Mouse (Mus musculus) midbrain, embryonic 12.5 days (tissue): ENCODE measurements around the gene Plcb3. TPM values are rescaled to one million over a fixed set of nuclear protein-coding genes. Genes with fewer than 3 reads are reported as not detected.

Experiments used
- ATAC-seq: fragments of 200-750 bp; cut with Nextera tagmentation; 2 replicates; pipeline ENCODE4 v1.8.0; 2017; ENCODE audit warnings: low read depth, moderate TSS enrichment, moderate library complexity; ENCODE audit not compliant: low FRiP score
- H3K27ac ChIP-seq: fragments of 300-500 bp; sonication (generic); replicated peaks from 2 replicates; pipeline ENCODE4 v1.5.1; 2016; ENCODE audit warnings: mild to moderate bottlenecking
- H3K27me3 ChIP-seq: fragments of 300-500 bp; sonication (generic); 2 replicates; pipeline ENCODE4 v1.6.1; 2016; ENCODE audit warnings: mild to moderate bottlenecking
- H3K36me3 ChIP-seq: fragments of 300-500 bp; sonication (generic); 2 replicates; pipeline ENCODE4 v1.6.1; 2016
- H3K4me1 ChIP-seq: fragments of 300-500 bp; sonication (generic); 2 replicates; pipeline ENCODE4 v1.6.1; 2016
- H3K4me2 ChIP-seq: fragments of 300-500 bp; sonication (generic); replicated peaks from 2 replicates; pipeline ENCODE4 v1.6.1; 2016; ENCODE audit warnings: mild to moderate bottlenecking, moderate library complexity
- H3K4me3 ChIP-seq: fragments of 300-500 bp; sonication (generic); 2 replicates; pipeline ENCODE4 v1.5.1; 2016; ENCODE audit warnings: mild to moderate bottlenecking
- H3K9ac ChIP-seq: fragments of 300-500 bp; sonication (generic); replicated peaks from 2 replicates; pipeline ENCODE4 v1.6.1; 2016; ENCODE audit warnings: mild to moderate bottlenecking, moderate library complexity
- H3K9me3 ChIP-seq: fragments of 300-500 bp; sonication (generic); 2 replicates; pipeline ENCODE4 v1.6.1; 2016; ENCODE audit warnings: mild to moderate bottlenecking
- WGBS: fragments of 180-500 bp; shearing (Covaris S2); methylation state at CpG from one replicate; pipeline ENCODE4 v1.1.7; 2016; 5-methylcytosine and 5-hydroxymethylcytosine counted together
- microRNA-seq: library from miRNA; unstranded; fragments of <30 nt; microRNA quantifications from one replicate; pipeline ENCODE4, GENCODE M21; 2017
- polyA plus RNA-seq: library from polyadenylated mRNA; unstranded; fragments of >200 nt; fragmentation: Nextera tagmentation; extraction: Ambion mirVana; gene quantifications from 2 replicates; pipeline ENCODE4 v1.2.1, GENCODE M21; 2016

The Plcb3 gene
- polyA plus RNA-seq, 1 experiment from 2014 or later, result 22.5 TPM

GRCm38 (mm10) chr19:6909507-6910289 lies 66.6 kb downstream of the Plcb3 start, which contains the start of the genes Trmt112 and Prdx5:
Trmt112 (plus strand) TSS chr19:6909698.
Prdx5 (minus strand) TSS chr19:6910106.
- H3K9me3 ChIP-seq, result no peaks in the 10 kb centered on the region
- ATAC-seq, result peak; percentile 90
- H3K27me3 ChIP-seq, result no peaks in the 10 kb centered on the region
- H3K9ac ChIP-seq, result peak within 1 kb of the TSS; percentile 79
- WGBS, result 0% methylated on average over 65 of the region's 65 CpGs
- H3K27ac ChIP-seq, result peak within 1 kb of the TSS; percentile 96
- peak within 1 kb of the TSS; percentile 88 for H3K4me2 ChIP-seq
- peaks cover 28% of the 10 kb centered on the region for H3K4me1 ChIP-seq
- H3K36me3 ChIP-seq, result peaks cover 57% of the 10 kb centered on the region
- peak within 1 kb of the TSS; percentile 60 for H3K4me3 ChIP-seq

DNA sequence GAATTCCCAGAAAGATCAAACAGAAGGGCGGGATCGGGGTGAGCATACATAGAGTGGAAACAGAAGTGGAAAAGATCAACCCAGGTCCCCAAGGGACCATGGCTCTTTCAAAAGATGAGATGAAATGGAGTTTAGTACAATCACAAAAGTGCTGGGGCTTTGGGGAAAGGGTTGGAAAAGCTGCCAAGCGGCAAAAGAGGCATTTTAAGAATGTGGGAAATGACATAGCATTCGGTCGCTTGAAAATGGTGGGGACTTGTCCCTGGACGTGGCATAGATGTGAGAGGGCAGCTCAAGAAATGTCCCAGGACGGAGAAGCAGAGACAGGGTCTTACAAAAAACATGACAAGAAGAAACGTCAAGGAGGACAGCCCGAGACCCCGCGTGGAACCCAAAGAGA lies 67.2 kb downstream of the Plcb3 start:
- 13% methylated on average over 11 of the region's 11 CpGs for WGBS
- Histone ChIP-seq H3K36me3 (peaks cover 54% of the 10 kb centered on the region), H3K4me1 (peaks cover 28% of the 10 kb centered on the region), H3K4me2 (peak overlapping the region; percentile 88), H3K9ac (peak overlapping the region; percentile 79), H3K27ac (peak overlapping the region; percentile 96), H3K9me3 (no peaks in the 10 kb centered on the region), H3K27me3 (no peaks in the 10 kb centered on the region), H3K4me3 (peak overlapping the region; percentile 60)
- ATAC-seq, result no peak

DNA sequence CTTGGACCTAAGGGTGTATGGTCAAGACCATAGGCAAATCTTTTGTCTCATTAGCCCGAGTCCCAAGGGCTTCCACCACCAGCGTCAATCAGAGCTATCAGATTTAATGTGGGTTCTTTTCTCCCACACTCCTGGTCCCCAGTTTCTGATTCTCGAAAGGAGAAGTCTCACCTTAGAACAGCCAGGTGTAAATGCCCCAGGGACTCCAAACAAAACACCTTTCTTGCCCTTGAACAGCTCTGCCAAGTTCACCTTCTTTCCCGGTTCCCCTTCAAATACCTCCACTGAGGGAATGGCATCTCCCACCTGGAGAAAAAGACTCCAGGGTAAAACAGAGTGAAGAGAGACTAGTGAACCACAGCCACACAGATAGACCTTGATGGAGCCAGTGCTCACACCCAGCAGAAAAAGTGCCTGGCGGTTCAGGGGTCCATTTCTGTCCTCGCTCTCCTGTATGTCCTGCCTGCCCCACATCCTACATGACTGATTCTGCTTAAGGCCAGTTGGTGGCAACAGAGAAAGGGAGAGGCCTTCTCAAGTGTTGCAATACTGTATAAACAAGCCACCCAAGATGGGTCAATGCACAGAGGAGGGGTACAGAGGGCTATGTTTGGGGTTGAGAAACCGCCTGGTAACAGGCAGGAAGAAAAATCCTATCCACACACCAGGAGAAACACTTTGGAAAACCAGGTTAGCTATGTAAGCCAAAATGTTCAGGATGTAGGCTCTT lies 68.3 kb downstream of the Plcb3 start:
- H3K27me3 ChIP-seq, result no peaks in the 10 kb centered on the region
- ATAC-seq, result no peak
- no peak overlapping the region for H3K27ac ChIP-seq
- peaks cover 28% of the 10 kb centered on the region for H3K4me1 ChIP-seq
- peak overlapping the region; percentile 88 for H3K4me2 ChIP-seq
- peak overlapping the region; percentile 28; the same call in 1 of the 2 replicates for H3K9ac ChIP-seq
- H3K36me3 ChIP-seq, result peaks cover 43% of the 10 kb centered on the region
- 88% methylated on average over 7 of the region's 7 CpGs for WGBS
- H3K9me3 ChIP-seq, result no peaks in the 10 kb centered on the region
- H3K4me3 ChIP-seq, result peak overlapping the region; percentile 60

- Histone ChIP-seq H3K9ac (no peak overlapping the region), H3K9me3 (no peaks in the 10 kb centered on the region), H3K4me2 (no peak overlapping the region), H3K4me1 (peaks cover 28% of the 10 kb centered on the region), H3K27ac (no peak overlapping the region), H3K36me3 (peaks cover 35% of the 10 kb centered on the region), H3K27me3 (no peaks in the 10 kb centered on the region), H3K4me3 (no peak overlapping the region)
- WGBS, result 90% methylated on average over 8 of the region's 8 CpGs
- ATAC-seq, result no peak
These were observed 69.2 kb downstream of the Plcb3 start for GRCm38 (mm10) chr19:6907094-6907493.

DNA sequence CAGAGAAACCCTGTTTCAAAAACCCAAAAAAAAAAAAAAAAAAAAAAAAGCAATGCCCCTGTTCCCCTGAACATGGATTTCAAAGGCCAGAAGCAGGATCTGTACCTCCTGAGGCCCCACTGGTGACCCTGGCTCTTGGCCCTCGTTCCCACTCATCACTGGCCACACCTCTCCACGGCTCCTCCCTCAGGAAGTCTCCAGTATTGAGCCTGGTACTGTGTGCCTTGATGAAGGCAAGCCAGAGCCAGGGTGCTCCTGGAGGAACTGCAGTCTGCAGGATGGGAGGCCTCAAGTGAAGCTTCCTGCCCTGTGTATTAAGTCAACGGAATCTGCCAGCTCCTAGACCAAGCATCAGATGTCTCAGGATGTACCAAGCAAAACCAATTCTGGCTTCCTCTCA lies 70.1 kb downstream of the Plcb3 start:
- no peak overlapping the region for H3K9ac ChIP-seq
- no peak overlapping the region for H3K27ac ChIP-seq
- H3K36me3 ChIP-seq, result peaks cover 26% of the 10 kb centered on the region
- peaks cover 24% of the 10 kb centered on the region for H3K4me1 ChIP-seq
- H3K4me2 ChIP-seq, result no peak overlapping the region
- H3K9me3 ChIP-seq, result no peaks in the 10 kb centered on the region
- H3K27me3 ChIP-seq, result no peaks in the 10 kb centered on the region
- WGBS, result 87% methylated on average over 3 of the region's 3 CpGs
- no peak for ATAC-seq
- H3K4me3 ChIP-seq, result no peak overlapping the region

- Histone ChIP-seq H3K4me3 (no peak overlapping the region), H3K4me1 (peaks cover 20% of the 10 kb centered on the region), H3K36me3 (peaks cover 23% of the 10 kb centered on the region), H3K9me3 (no peaks in the 10 kb centered on the region), H3K4me2 (no peak overlapping the region), H3K27me3 (no peaks in the 10 kb centered on the region), H3K9ac (no peak overlapping the region), H3K27ac (no peak overlapping the region)
- ATAC-seq, result no peak
- WGBS, result 96% methylated on average over 11 of the region's 11 CpGs
These were observed 70.6 kb downstream of the Plcb3 start for GRCm38 (mm10) chr19:6905498-6906159.

DNA sequence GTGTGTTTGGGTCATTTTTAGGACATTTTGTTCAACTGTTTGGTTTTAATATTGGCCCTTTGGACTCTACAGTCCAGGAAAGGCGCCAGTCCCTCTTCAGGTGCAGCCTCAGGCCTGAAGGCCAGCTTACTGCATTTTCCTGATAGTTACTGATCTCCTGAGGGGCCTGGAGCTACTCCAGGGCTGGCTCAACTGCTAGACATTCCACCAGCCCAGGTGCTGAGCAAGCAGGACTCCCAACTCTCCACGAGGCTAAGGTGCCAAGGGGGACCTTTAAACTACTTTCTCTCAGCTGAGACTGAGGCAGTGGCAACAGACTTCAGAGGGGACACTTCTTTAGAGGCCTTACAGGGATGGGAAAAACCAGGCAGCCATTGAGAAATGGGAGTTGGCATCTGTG lies 71.4 kb downstream of the Plcb3 start:
- no peak overlapping the region for H3K27ac ChIP-seq
- no peak overlapping the region for H3K4me2 ChIP-seq
- WGBS, result 85% methylated on average over 2 of the region's 2 CpGs

DNA sequence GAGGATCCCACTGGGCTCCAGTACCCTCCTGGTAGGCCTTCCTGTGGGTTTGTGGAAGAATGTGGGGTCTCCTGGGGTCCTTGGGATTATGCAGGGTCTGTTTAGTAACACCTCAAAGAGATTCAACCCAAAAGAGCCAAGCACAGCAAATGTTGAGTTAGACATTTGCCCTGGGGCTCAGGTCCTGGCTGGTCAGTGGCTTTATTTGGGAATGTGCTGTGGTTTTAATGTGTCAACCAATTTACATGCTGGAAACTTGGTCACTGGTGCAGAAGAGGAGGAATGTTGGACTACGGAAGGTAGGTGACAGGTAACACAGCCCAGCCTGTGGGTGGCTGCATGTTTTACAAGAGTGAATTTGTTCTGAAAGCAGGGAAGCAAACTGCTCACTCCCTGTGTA lies 73.2 kb downstream of the Plcb3 start:
- Histone ChIP-seq H3K4me1 (peaks cover 5% of the 10 kb centered on the region), H3K36me3 (peaks cover 23% of the 10 kb centered on the region), H3K4me2 (no peak overlapping the region), H3K27ac (no peak overlapping the region), H3K4me3 (no peak overlapping the region), H3K9ac (no peak overlapping the region), H3K9me3 (no peaks in the 10 kb centered on the region), H3K27me3 (no peaks in the 10 kb centered on the region)
- no peak for ATAC-seq
- WGBS, result 90% methylated on average over 1 of the region's 1 CpGs

More for the DNA sequence above, 71.4 kb downstream of the Plcb3 start:
- no peaks in the 10 kb centered on the region for H3K27me3 ChIP-seq
- H3K4me3 ChIP-seq, result no peak overlapping the region
- H3K36me3 ChIP-seq, result peaks cover 23% of the 10 kb centered on the region
- no peak overlapping the region for H3K9ac ChIP-seq
- H3K9me3 ChIP-seq, result no peaks in the 10 kb centered on the region
- no peak for ATAC-seq
- peaks cover 17% of the 10 kb centered on the region for H3K4me1 ChIP-seq

Small RNA genes within 50 kb of the gene (microRNA-seq; reads per million reads assigned to microRNA genes)
- 1.9 reads per million for gene Mir6990

Other genes starting within 250 kb of the Plcb3 start
- gene Rps6ka4, start 135.8 kb downstream of the Plcb3 start, polyA plus RNA-seq, result 7.9 and 10.8 TPM in 2 replicates
- gene Ccdc88b, start 118.3 kb downstream of the Plcb3 start, polyA plus RNA-seq, result 0.69 and 1.1 TPM in 2 replicates
- 129 and 139 TPM in 2 replicates for gene Trmt112, start 66.8 kb downstream of the Plcb3 start, polyA plus RNA-seq
- 172 and 191 TPM in 2 replicates for gene Prdx5, start 66.4 kb downstream of the Plcb3 start, polyA plus RNA-seq
- gene Esrra, start 54.7 kb downstream of the Plcb3 start, polyA plus RNA-seq, result 13.9 and 14.3 TPM in 2 replicates
- gene Catsperz, start 51.1 kb downstream of the Plcb3 start, polyA plus RNA-seq, result 0.68 and 0.97 TPM in 2 replicates
- 0.19 and 0.52 TPM in 2 replicates for gene Kcnk4, start 42.0 kb downstream of the Plcb3 start, polyA plus RNA-seq
- gene Bad, start 34.6 kb downstream of the Plcb3 start, polyA plus RNA-seq, result 67.6 and 69.0 TPM in 2 replicates
- gene Gpr137, start 34.0 kb downstream of the Plcb3 start, polyA plus RNA-seq, result 37.7 and 38.3 TPM in 2 replicates
- gene Ppp1r14b, start 1.5 kb downstream of the Plcb3 start, polyA plus RNA-seq, result 265 and 314 TPM in 2 replicates
- 80.3 and 83.9 TPM in 2 replicates for gene Fkbp2, start 4.0 kb upstream of the Plcb3 start, polyA plus RNA-seq
- gene Vegfb, start 11.2 kb upstream of the Plcb3 start, polyA plus RNA-seq, result 34.3 and 35.0 TPM in 2 replicates
- 21.2 and 23.2 TPM in 2 replicates for gene Dnajc4, start 16.1 kb upstream of the Plcb3 start, polyA plus RNA-seq
- gene Nudt22, start 19.6 kb upstream of the Plcb3 start, polyA plus RNA-seq, result 18.7 and 19.0 TPM in 2 replicates
- 12.4 and 12.6 TPM in 2 replicates for gene Trpt1, start 19.7 kb upstream of the Plcb3 start, polyA plus RNA-seq
- gene Fermt3, start 43.0 kb upstream of the Plcb3 start, polyA plus RNA-seq, result 6.5 and 8.2 TPM in 2 replicates
- gene Stip1, start 63.5 kb upstream of the Plcb3 start, polyA plus RNA-seq, result 315 and 316 TPM in 2 replicates
- 3.0 and 3.3 TPM in 2 replicates for gene Macrod1, start 80.3 kb upstream of the Plcb3 start, polyA plus RNA-seq
- 8.0 and 8.2 TPM in 2 replicates for gene Flrt1, start 129.3 kb upstream of the Plcb3 start, polyA plus RNA-seq
- 230 and 248 TPM in 2 replicates for gene Otub1, start 229.8 kb upstream of the Plcb3 start, polyA plus RNA-seq
- gene Cox8a, start 241.1 kb upstream of the Plcb3 start, polyA plus RNA-seq, result 763 and 786 TPM in 2 replicates